Mouse (Mus musculus): ENCODE measurements around the gene Prkar2b. TPM values are rescaled to one million over a fixed set of nuclear protein-coding genes. Genes with fewer than 3 reads are reported as not detected.

The Prkar2b gene
- total and polyA plus RNA-seq, 2 experiments from 2014 or later, result 132 to 182 TPM

- WGBS, result 25% methylated on average over 2 of the region's 2 CpGs
- H3K9me3 ChIP-seq (ENCODE audit: low read length), result no peaks in the 10 kb centered on the region
- H3K27ac ChIP-seq (ENCODE audit: low read depth, low read length), result peak overlapping the region; percentile 99
- H3K4me2 ChIP-seq (ENCODE audit: low read depth, low read length, poor library complexity, severe bottlenecking), result peak overlapping the region; percentile 71
- H3K4me1 ChIP-seq (ENCODE audit: insufficient read depth, low read length), result peaks cover 6% of the 10 kb centered on the region; the same call in 1 of the 2 replicates
- H3K36me3 ChIP-seq (ENCODE audit: insufficient read depth, low read length), result no peaks in the 10 kb centered on the region
- no peaks in the 10 kb centered on the region for H3K27me3 ChIP-seq (ENCODE audit: insufficient read depth, low read length)
- peak overlapping the region; percentile 90 for H3K4me3 ChIP-seq (ENCODE audit: low read depth, low read length)
- H3K9ac ChIP-seq (replicated peaks; ENCODE audit: low read length, poor library complexity, severe bottlenecking), result peak overlapping the region; percentile 95
- ATAC-seq (ENCODE audit: low FRiP score) (no peak), DNase-seq (ENCODE audit: low spot score) (no peak)
- no peak for TF ChIP-seq CTCF (IDR thresholded peaks at IDR 0.05)
These were observed 2.0 kb downstream of the Prkar2b start for GRCm38 (mm10) chr12:32059135-32059534.

- WGBS, result 72% methylated on average over 12 of the region's 12 CpGs
- TF ChIP-seq CTCF (IDR thresholded peaks at IDR 0.05), result no peak
- H3K4me2 ChIP-seq (ENCODE audit: low read depth, low read length, poor library complexity, severe bottlenecking), result peak overlapping the region; percentile 71
- peaks cover 6% of the 10 kb centered on the region; the same call in 1 of the 2 replicates for H3K4me1 ChIP-seq (ENCODE audit: insufficient read depth, low read length)
- no peak overlapping the region for H3K9ac ChIP-seq (replicated peaks; ENCODE audit: low read length, poor library complexity, severe bottlenecking)
- no peak overlapping the region for H3K27ac ChIP-seq (ENCODE audit: low read depth, low read length)
- no peaks in the 10 kb centered on the region for H3K9me3 ChIP-seq (ENCODE audit: low read length)
- DNase-seq (ENCODE audit: low spot score), result no peak
- no peaks in the 10 kb centered on the region for H3K27me3 ChIP-seq (ENCODE audit: insufficient read depth, low read length)
- H3K4me3 ChIP-seq (ENCODE audit: low read depth, low read length), result peak overlapping the region; percentile 90
- no peak for ATAC-seq (ENCODE audit: low FRiP score)
- no peaks in the 10 kb centered on the region for H3K36me3 ChIP-seq (ENCODE audit: insufficient read depth, low read length)
These were observed 3.5 kb downstream of the Prkar2b start for GRCm38 (mm10) chr12:32057461-32058199.

- Histone ChIP-seq H3K9ac (replicated peaks; ENCODE audit: low read length, poor library complexity, severe bottlenecking) (no peak overlapping the region), H3K4me1 (ENCODE audit: insufficient read depth, low read length) (peaks cover 6% of the 10 kb centered on the region; the same call in 1 of the 2 replicates), H3K36me3 (ENCODE audit: insufficient read depth, low read length) (no peaks in the 10 kb centered on the region), H3K27me3 (ENCODE audit: insufficient read depth, low read length) (no peaks in the 10 kb centered on the region), H3K27ac (ENCODE audit: low read depth, low read length) (no peak overlapping the region), H3K4me3 (ENCODE audit: low read depth, low read length) (no peak overlapping the region), H3K9me3 (ENCODE audit: low read length) (no peaks in the 10 kb centered on the region), H3K4me2 (ENCODE audit: low read depth, low read length, poor library complexity, severe bottlenecking) (no peak overlapping the region)
- DNase-seq (ENCODE audit: low spot score) (no peak), ATAC-seq (ENCODE audit: low FRiP score) (no peak)
- TF ChIP-seq CTCF (IDR thresholded peaks at IDR 0.05), result no peak
- 94% methylated on average over 3 of the region's 3 CpGs for WGBS
These were observed 5.3 kb downstream of the Prkar2b start for GRCm38 (mm10) chr12:32055797-32056196.

- Histone ChIP-seq H3K9me3 (ENCODE audit: low read length) (no peaks in the 10 kb centered on the region), H3K36me3 (ENCODE audit: insufficient read depth, low read length) (no peaks in the 10 kb centered on the region), H3K4me1 (ENCODE audit: insufficient read depth, low read length) (peaks cover 6% of the 10 kb centered on the region; the same call in 1 of the 2 replicates), H3K9ac (replicated peaks; ENCODE audit: low read length, poor library complexity, severe bottlenecking) (no peak overlapping the region), H3K27me3 (ENCODE audit: insufficient read depth, low read length) (no peaks in the 10 kb centered on the region), H3K27ac (ENCODE audit: low read depth, low read length) (no peak overlapping the region), H3K4me2 (ENCODE audit: low read depth, low read length, poor library complexity, severe bottlenecking) (no peak overlapping the region), H3K4me3 (ENCODE audit: low read depth, low read length) (no peak overlapping the region)
- WGBS, result 64% methylated on average over 9 of the region's 9 CpGs
- no peak for TF ChIP-seq CTCF (IDR thresholded peaks at IDR 0.05)
- no peak for ATAC-seq (ENCODE audit: low FRiP score)
- no peak for DNase-seq (ENCODE audit: low spot score)
These were observed 6.5 kb downstream of the Prkar2b start for GRCm38 (mm10) chr12:32054476-32055166.

- H3K27ac ChIP-seq (ENCODE audit: low read depth, low read length), result no peak overlapping the region
- H3K9ac ChIP-seq (replicated peaks; ENCODE audit: low read length, poor library complexity, severe bottlenecking), result no peak overlapping the region
- peak overlapping the region; percentile 15; the same call in 1 of the 2 replicates for H3K4me2 ChIP-seq (ENCODE audit: low read depth, low read length, poor library complexity, severe bottlenecking)
- TF ChIP-seq CTCF (IDR thresholded peaks at IDR 0.05), result no peak
- ATAC-seq (ENCODE audit: low FRiP score), result no peak
- no peaks in the 10 kb centered on the region for H3K27me3 ChIP-seq (ENCODE audit: insufficient read depth, low read length)
- no peak overlapping the region for H3K4me3 ChIP-seq (ENCODE audit: low read depth, low read length)
- 50% methylated on average over 11 of the region's 11 CpGs for WGBS
- H3K9me3 ChIP-seq (ENCODE audit: low read length), result no peaks in the 10 kb centered on the region
- H3K36me3 ChIP-seq (ENCODE audit: insufficient read depth, low read length), result no peaks in the 10 kb centered on the region
- DNase-seq (ENCODE audit: low spot score), result no peak
- peaks cover 6% of the 10 kb centered on the region; the same call in 1 of the 2 replicates for H3K4me1 ChIP-seq (ENCODE audit: insufficient read depth, low read length)
These were observed 7.3 kb downstream of the Prkar2b start for GRCm38 (mm10) chr12:32053637-32054366.

All from midbrain, postnatal 0 days (tissue).